Mouse (Mus musculus): ENCODE results near the gene Zdhhc17. TPM values are rescaled to one million over a fixed set of nuclear protein-coding genes. Genes with fewer than 3 reads are reported as not detected.

The Zdhhc17 gene
- 11.6 TPM for polyA plus RNA-seq (2014; fragmentation: Illumina TruSeq; extraction: RNeasy Lipid Tissue Mini Kit (QIAGEN cat#74804); ENCODE audit: low read depth, low replicate concordance)

GRCm38 (mm10) chr10:111009641-111010479, at the start of gene Zdhhc17:
Gene Zdhhc17, minus strand, starts transcription at chr10:111010140.

GRCm38 (mm10) chr10:110919531-110920343, 90.2 kb downstream of the Zdhhc17 start, which contains the start of gene Csrp2:
Gene Csrp2, plus strand, starts transcription at chr10:110919789.

Other genes with a start within 250 kb of the Zdhhc17 start
- 16.0 TPM for gene Csrp2, start 90.4 kb downstream of the Zdhhc17 start, polyA plus RNA-seq (2014; fragmentation: Illumina TruSeq; extraction: RNeasy Lipid Tissue Mini Kit (QIAGEN cat#74804); ENCODE audit: low read depth, low replicate concordance)
- 36.8 TPM for gene Osbpl8, start 154.6 kb upstream of the Zdhhc17 start, polyA plus RNA-seq (2014; fragmentation: Illumina TruSeq; extraction: RNeasy Lipid Tissue Mini Kit (QIAGEN cat#74804); ENCODE audit: low read depth, low replicate concordance)

Data from liver, adult 10 weeks (tissue).